Mouse (Mus musculus): Measurements from ENCODE around the gene Tubb3.

- TF ChIP-seq CTCF (IDR thresholded peaks at IDR 0.05; ENCODE audit: low read depth) (peak; percentile 66), EP300 (IDR thresholded peaks at IDR 0.05; ENCODE audit: low read depth) (no peak)
Measured at GRCm38 (mm10) chr8:123415967-123416943, 5.0 kb downstream of the Tubb3 start.
